Mouse (Mus musculus) retina, embryonic 14.5 days (tissue): Measurements from ENCODE around the gene Pik3cb.

Experiments
- DNase-seq: peaks from one replicate; pipeline ENCODE4 v3.0.0-alpha.2; 2015; ENCODE audit warnings: low spot score

Pik3cb gene

GRCm38 (mm10) chr9:99146855-99147735 is 6.7 kb upstream of the Pik3cb start:
- DNase-seq, result no peak

- no peak for DNase-seq
Measured at GRCm38 (mm10) chr9:99145756-99146155, 5.3 kb upstream of the Pik3cb start.

- DNase-seq, result no peak
Measured at GRCm38 (mm10) chr9:99144416-99144989, 4.1 kb upstream of the Pik3cb start.

GRCm38 (mm10) chr9:99141618-99142017 is 1.2 kb upstream of the Pik3cb start:
- no peak for DNase-seq

- DNase-seq, result no peak
Measured at GRCm38 (mm10) chr9:99141171-99141570, 750 bp upstream of the Pik3cb start.

- DNase-seq, result peak; percentile 53
Measured at GRCm38 (mm10) chr9:99139194-99140023, 1.0 kb downstream of the Pik3cb start.

GRCm38 (mm10) chr9:99137301-99137700 is 3.1 kb downstream of the Pik3cb start:
- no peak for DNase-seq

- DNase-seq, result no peak
Measured at GRCm38 (mm10) chr9:99131951-99132470, 8.4 kb downstream of the Pik3cb start.

GRCm38 (mm10) chr9:99131119-99131518 is 9.3 kb downstream of the Pik3cb start:
- DNase-seq, result no peak

- DNase-seq, result no peak
Measured at GRCm38 (mm10) chr9:99127578-99127977, 12.8 kb downstream of the Pik3cb start.

- DNase-seq, result no peak
Measured at GRCm38 (mm10) chr9:99122749-99123148, 17.7 kb downstream of the Pik3cb start.

GRCm38 (mm10) chr9:99112409-99112808 is 28.0 kb downstream of the Pik3cb start:
- no peak for DNase-seq

- DNase-seq, result no peak
Measured at GRCm38 (mm10) chr9:99111085-99111484, 29.3 kb downstream of the Pik3cb start.

GRCm38 (mm10) chr9:99110213-99110612 is 30.2 kb downstream of the Pik3cb start:
- DNase-seq, result no peak

- no peak for DNase-seq
Measured at GRCm38 (mm10) chr9:99109585-99109984, 30.8 kb downstream of the Pik3cb start.

- DNase-seq, result no peak
Measured at GRCm38 (mm10) chr9:99104449-99104848, 36.0 kb downstream of the Pik3cb start.

GRCm38 (mm10) chr9:99103865-99104264 is 36.6 kb downstream of the Pik3cb start:
- DNase-seq, result no peak

GRCm38 (mm10) chr9:99098482-99099129 is 41.8 kb downstream of the Pik3cb start:
- DNase-seq, result no peak

- DNase-seq, result no peak
Measured at GRCm38 (mm10) chr9:99097668-99098067, 42.8 kb downstream of the Pik3cb start.

GRCm38 (mm10) chr9:99095192-99095591 is 45.2 kb downstream of the Pik3cb start:
- DNase-seq, result no peak

GRCm38 (mm10) chr9:99090546-99090945 is 49.9 kb downstream of the Pik3cb start:
- no peak for DNase-seq

GRCm38 (mm10) chr9:99089904-99090303 is 50.5 kb downstream of the Pik3cb start:
- DNase-seq, result no peak
